Mouse (Mus musculus) myocyte (in vitro differentiated cells): Measurements from ENCODE around the gene Spata3. TPM values are rescaled to one million over a fixed set of nuclear protein-coding genes. Genes with fewer than 3 reads are reported as not detected.

Source experiments
- H3K27me3 ChIP-seq: one replicate; pipeline ENCODE4 v1.6.1; 2011; ENCODE audit not compliant: control insufficient read depth, insufficient read depth, insufficient read length
- H3K36me3 ChIP-seq: one replicate; pipeline ENCODE4 v1.6.1; 2011; ENCODE audit not compliant: control insufficient read depth, insufficient read depth
- H3K4me2 ChIP-seq: one replicate; pipeline ENCODE4 v1.6.1; 2011; ENCODE audit warnings: low read depth, control low read depth
- H3K4me3 ChIP-seq: one replicate; pipeline ENCODE4 v1.5.1; 2011; ENCODE audit warnings: mild to moderate bottlenecking, control low read depth, moderate library complexity
- H3K79me2 ChIP-seq: one replicate; pipeline ENCODE4 v1.6.1; 2011; ENCODE audit not compliant: control insufficient read depth, insufficient read depth
- H3ac ChIP-seq: one replicate; pipeline ENCODE4 v1.6.1; 2011; ENCODE audit not compliant: control insufficient read depth, insufficient read length
- CEBPB ChIP-seq: IDR thresholded peaks from 2 replicates; pipeline ENCODE4 v1.6.1; 2011; ENCODE audit warnings: mild to moderate bottlenecking, moderate library complexity; ENCODE audit not compliant: poor library complexity, insufficient read depth, severe bottlenecking
- E2F4 ChIP-seq: IDR thresholded peaks from one replicate; pipeline ENCODE4 v1.6.1; 2011; ENCODE audit warnings: mild to moderate bottlenecking, control low read depth, moderate library complexity; ENCODE audit not compliant: insufficient read depth
- MAX ChIP-seq: IDR thresholded peaks from one replicate; pipeline ENCODE4 v1.6.1; 2011; ENCODE audit warnings: low read depth, mild to moderate bottlenecking, control low read depth
- MYOD1 ChIP-seq, 3 experiments: IDR thresholded peaks; one replicate each; pipeline ENCODE4 v1.6.1; 2011; ENCODE audit warnings: control low read depth in 2 of 3, low read depth in 2 of 3, mild to moderate bottlenecking in 2 of 3, moderate library complexity in 1 of 3; ENCODE audit not compliant: insufficient read length in 2 of 3, control insufficient read depth in 1 of 3
- MYOG ChIP-seq, 3 experiments: IDR thresholded peaks; one replicate each; pipeline ENCODE4 v1.6.1; 2011; ENCODE audit warnings: control low read depth in 2 of 3, low read depth in 2 of 3, mild to moderate bottlenecking in 2 of 3; ENCODE audit not compliant: insufficient read length in 2 of 3, control insufficient read depth in 1 of 3, insufficient read depth in 1 of 3
- POLR2A ChIP-seq: IDR thresholded peaks from one replicate; pipeline ENCODE4 v1.6.1; 2011; ENCODE audit warnings: low read depth, mild to moderate bottlenecking, control low read depth, moderate library complexity; ENCODE audit not compliant: insufficient read length
- POLR2AphosphoS2 ChIP-seq: IDR thresholded peaks from one replicate; pipeline ENCODE4 v1.6.1; 2011; ENCODE audit warnings: low read depth, control low read depth; ENCODE audit not compliant: insufficient read length
- REST ChIP-seq: IDR thresholded peaks from one replicate; pipeline ENCODE4 v1.6.1; 2011; ENCODE audit warnings: mild to moderate bottlenecking, control low read depth, moderate library complexity; ENCODE audit not compliant: insufficient read depth, insufficient read length
- SRF ChIP-seq: IDR thresholded peaks from one replicate; pipeline ENCODE4 v1.6.1; 2011; ENCODE audit warnings: low read depth; ENCODE audit not compliant: control insufficient read depth, insufficient read length
- TCF12 ChIP-seq: IDR thresholded peaks from one replicate; pipeline ENCODE4 v1.6.1; 2011; ENCODE audit warnings: mild to moderate bottlenecking, control low read depth; ENCODE audit not compliant: poor library complexity, insufficient read depth, severe bottlenecking
- TCF3 ChIP-seq: IDR thresholded peaks from one replicate; pipeline ENCODE4 v1.6.1; 2011; ENCODE audit warnings: low read depth, control low read depth; ENCODE audit not compliant: insufficient read length
- USF1 ChIP-seq: IDR thresholded peaks from one replicate; pipeline ENCODE4 v1.6.1; 2011; ENCODE audit warnings: low read depth, mild to moderate bottlenecking, control low read depth, moderate library complexity
- polyA plus RNA-seq: library from polyadenylated mRNA; unstranded; fragments of >200 nt; fragmentation: generic; extraction: Trizol; gene quantifications from one replicate; pipeline ENCODE4 v1.2.1, GENCODE M21; 2012; ENCODE audit warnings: missing spikeins

Spata3 gene
- polyA plus RNA-seq: not detected

GRCm38 (mm10) chr1:86016516-86016915 is at the start of gene Spata3:
Gene Spata3, plus strand, starts transcription at chr1:86016816.
- no peaks in the 10 kb centered on the region for H3K36me3 ChIP-seq
- no peak within 1 kb of the TSS for H3K4me3 ChIP-seq
- no peak within 1 kb of the TSS for H3ac ChIP-seq
- peaks cover 29% of the 10 kb centered on the region for H3K27me3 ChIP-seq
- H3K79me2 ChIP-seq: no peaks in the 10 kb centered on the region
- H3K4me2 ChIP-seq: no peak within 1 kb of the TSS
- TF ChIP-seq TCF12 (no peak), E2F4 (no peak), POLR2A (no peak), USF1 (no peak), TCF3 (no peak), MYOG (IDR thresholded peaks at IDR 0.05; ENCODE audit: control insufficient read depth in 1 of 3, insufficient read depth in 1 of 3, insufficient read length in 2 of 3, low read depth in 2 of 3) (no peak), CEBPB (no peak), POLR2AphosphoS2 (no peak), REST (no peak), MYOD1 (IDR thresholded peaks at IDR 0.05; ENCODE audit: control insufficient read depth in 1 of 3, insufficient read length in 2 of 3, low read depth in 2 of 3) (no peak), MAX (no peak)

- Histone ChIP-seq H3K79me2 (no peaks in the 10 kb centered on the region), H3K4me2 (no peak overlapping the region), H3K27me3 (no peaks in the 10 kb centered on the region), H3K36me3 (no peaks in the 10 kb centered on the region), H3ac (no peak overlapping the region), H3K4me3 (no peak overlapping the region)
- TF ChIP-seq POLR2AphosphoS2 (no peak), REST (no peak), SRF (no peak), MAX (no peak), MYOD1 (IDR thresholded peaks at IDR 0.05; ENCODE audit: control insufficient read depth in 1 of 3, insufficient read length in 2 of 3, low read depth in 2 of 3) (no peak), MYOG (IDR thresholded peaks at IDR 0.05; ENCODE audit: control insufficient read depth in 1 of 3, insufficient read depth in 1 of 3, insufficient read length in 2 of 3, low read depth in 2 of 3) (no peak), POLR2A (no peak), TCF3 (no peak), E2F4 (no peak), USF1 (no peak), TCF12 (no peak), CEBPB (no peak)
Measured at GRCm38 (mm10) chr1:85969081-85969480, 47.5 kb upstream of the Spata3 start.

GRCm38 (mm10) chr1:85969519-85969918 is 47.1 kb upstream of the Spata3 start:
- H3K79me2 ChIP-seq: no peaks in the 10 kb centered on the region
- H3K27me3 ChIP-seq: no peaks in the 10 kb centered on the region
- no peak overlapping the region for H3K4me2 ChIP-seq
- H3K36me3 ChIP-seq: no peaks in the 10 kb centered on the region
- H3ac ChIP-seq: no peak overlapping the region
- no peak overlapping the region for H3K4me3 ChIP-seq
- TF ChIP-seq POLR2AphosphoS2: no peak
- TF ChIP-seq MAX: no peak
- TF ChIP-seq TCF3: no peak
- TF ChIP-seq MYOG (IDR thresholded peaks at IDR 0.05; ENCODE audit: control insufficient read depth in 1 of 3, insufficient read depth in 1 of 3, insufficient read length in 2 of 3, low read depth in 2 of 3): no peak
- no peak for TF ChIP-seq MYOD1 (IDR thresholded peaks at IDR 0.05; ENCODE audit: control insufficient read depth in 1 of 3, insufficient read length in 2 of 3, low read depth in 2 of 3)
- no peak for TF ChIP-seq E2F4
- TF ChIP-seq TCF12: no peak
- TF ChIP-seq POLR2A: no peak

- TF ChIP-seq E2F4: no peak
- TF ChIP-seq USF1: no peak
- TF ChIP-seq REST: no peak
- no peaks in the 10 kb centered on the region for H3K36me3 ChIP-seq
Measured at GRCm38 (mm10) chr1:85971070-85971469, 45.5 kb upstream of the Spata3 start.

GRCm38 (mm10) chr1:85972341-85972740 is 44.3 kb upstream of the Spata3 start:
- TF ChIP-seq SRF (no peak), USF1 (no peak), REST (no peak), POLR2A (no peak), E2F4 (no peak), TCF12 (no peak), MAX (no peak), CEBPB (no peak), MYOG (IDR thresholded peaks at IDR 0.05; ENCODE audit: control insufficient read depth in 1 of 3, insufficient read depth in 1 of 3, insufficient read length in 2 of 3, low read depth in 2 of 3) (no peak), MYOD1 (IDR thresholded peaks at IDR 0.05; ENCODE audit: control insufficient read depth in 1 of 3, insufficient read length in 2 of 3, low read depth in 2 of 3) (no peak), TCF3 (no peak), POLR2AphosphoS2 (no peak)

More at GRCm38 (mm10) chr1:85971070-85971469, 45.5 kb upstream of the Spata3 start:
- no peak overlapping the region for H3K4me2 ChIP-seq
- no peaks in the 10 kb centered on the region for H3K79me2 ChIP-seq
- no peak overlapping the region for H3ac ChIP-seq
- no peaks in the 10 kb centered on the region for H3K27me3 ChIP-seq
- H3K4me3 ChIP-seq: no peak overlapping the region

More at GRCm38 (mm10) chr1:85972341-85972740, 44.3 kb upstream of the Spata3 start:
- Histone ChIP-seq H3K27me3 (no peaks in the 10 kb centered on the region), H3K4me2 (no peak overlapping the region), H3K36me3 (no peaks in the 10 kb centered on the region), H3ac (no peak overlapping the region), H3K79me2 (no peaks in the 10 kb centered on the region), H3K4me3 (no peak overlapping the region)
